Mouse (Mus musculus): Measurements from ENCODE around the gene Wsb2.
"Not testable (repeated sequence)": the region's sequence is repeated elsewhere in the genome, so short reads cannot be mapped to it uniquely, and the experiment has no call there.

Gene Wsb2

GRCm38 (mm10) chr5:117376331-117376761, 19.2 kb downstream of the Wsb2 start:
- in situ Hi-C loops (cut with MboI; ENCODE audit: low pct_unique_long_range_greater_than_20kb in 1 of 2, low sequenced_read_pairs in 2 of 2, unreplicated experiment in 1 of 2): no loop called here

- in situ Hi-C loops (cut with MboI; ENCODE audit: low pct_unique_long_range_greater_than_20kb in 1 of 2, low sequenced_read_pairs in 2 of 2, unreplicated experiment in 1 of 2): not testable (repeated sequence)
These were observed 20.6 kb downstream of the Wsb2 start for GRCm38 (mm10) chr5:117377731-117378130.

- in situ Hi-C loops (cut with MboI; ENCODE audit: low pct_unique_long_range_greater_than_20kb in 1 of 2, low sequenced_read_pairs in 2 of 2, unreplicated experiment in 1 of 2): no loop called here
These were observed 23.1 kb downstream of the Wsb2 start for GRCm38 (mm10) chr5:117380199-117380598.

- in situ Hi-C loops (cut with MboI; ENCODE audit: low pct_unique_long_range_greater_than_20kb in 1 of 2, low sequenced_read_pairs in 2 of 2, unreplicated experiment in 1 of 2): no loop called here
These were observed 24.7 kb downstream of the Wsb2 start for GRCm38 (mm10) chr5:117381785-117382184.

- in situ Hi-C loops (cut with MboI; ENCODE audit: low pct_unique_long_range_greater_than_20kb in 1 of 2, low sequenced_read_pairs in 2 of 2, unreplicated experiment in 1 of 2): no loop called here
These were observed 26.1 kb downstream of the Wsb2 start for GRCm38 (mm10) chr5:117383198-117383597.

GRCm38 (mm10) chr5:117388296-117388751, 31.2 kb downstream of the Wsb2 start:
- in situ Hi-C loops (cut with MboI; ENCODE audit: low pct_unique_long_range_greater_than_20kb in 1 of 2, low sequenced_read_pairs in 2 of 2, unreplicated experiment in 1 of 2): no loop called here

- in situ Hi-C loops (cut with MboI; ENCODE audit: low pct_unique_long_range_greater_than_20kb in 1 of 2, low sequenced_read_pairs in 2 of 2, unreplicated experiment in 1 of 2): no loop called here
These were observed 31.8 kb downstream of the Wsb2 start, which contains the start of gene Rfc5 for GRCm38 (mm10) chr5:117388877-117389276. Gene Rfc5 (minus strand): TSS chr5:117389047.

- in situ Hi-C loops (cut with MboI; ENCODE audit: low pct_unique_long_range_greater_than_20kb in 1 of 2, low sequenced_read_pairs in 2 of 2, unreplicated experiment in 1 of 2): no loop called here
These were observed 33.8 kb downstream of the Wsb2 start for GRCm38 (mm10) chr5:117390895-117391294.

GRCm38 (mm10) chr5:117395834-117396233, 38.7 kb downstream of the Wsb2 start:
- in situ Hi-C loops (cut with MboI; ENCODE audit: low pct_unique_long_range_greater_than_20kb in 1 of 2, low sequenced_read_pairs in 2 of 2, unreplicated experiment in 1 of 2): no loop called here

- in situ Hi-C loops (cut with MboI; ENCODE audit: low pct_unique_long_range_greater_than_20kb in 1 of 2, low sequenced_read_pairs in 2 of 2, unreplicated experiment in 1 of 2): no loop called here
These were observed 39.5 kb downstream of the Wsb2 start for GRCm38 (mm10) chr5:117396596-117397014.

- in situ Hi-C loops (cut with MboI; ENCODE audit: low pct_unique_long_range_greater_than_20kb in 1 of 2, low sequenced_read_pairs in 2 of 2, unreplicated experiment in 1 of 2): no loop called here
These were observed 40.3 kb downstream of the Wsb2 start for GRCm38 (mm10) chr5:117397371-117397770.

GRCm38 (mm10) chr5:117398007-117398550, 41.0 kb downstream of the Wsb2 start:
- in situ Hi-C loops (cut with MboI; ENCODE audit: low pct_unique_long_range_greater_than_20kb in 1 of 2, low sequenced_read_pairs in 2 of 2, unreplicated experiment in 1 of 2): no loop called here

GRCm38 (mm10) chr5:117399281-117399680, 42.2 kb downstream of the Wsb2 start:
- in situ Hi-C loops (cut with MboI; ENCODE audit: low pct_unique_long_range_greater_than_20kb in 1 of 2, low sequenced_read_pairs in 2 of 2, unreplicated experiment in 1 of 2): no loop called here

- in situ Hi-C loops (cut with MboI; ENCODE audit: low pct_unique_long_range_greater_than_20kb in 1 of 2, low sequenced_read_pairs in 2 of 2, unreplicated experiment in 1 of 2): loop anchor here in 1 of 2 experiments (10.0 kb wide), 1 partner anchor 89 kb away; the partner anchor contains the start of gene Vsig10
These were observed 46.5 kb downstream of the Wsb2 start for GRCm38 (mm10) chr5:117403609-117404008.

GRCm38 (mm10) chr5:117404671-117405070, 47.6 kb downstream of the Wsb2 start:
- in situ Hi-C loops (cut with MboI; ENCODE audit: low pct_unique_long_range_greater_than_20kb in 1 of 2, low sequenced_read_pairs in 2 of 2, unreplicated experiment in 1 of 2): loop anchor here (5.0 to 10.0 kb wide), 2 partner anchors 90 to 97 kb away; partner anchors contain the start of gene Vsig10 (in 1 of the 2)

GRCm38 (mm10) chr5:117408216-117408615, 51.1 kb downstream of the Wsb2 start:
- in situ Hi-C loops (cut with MboI; ENCODE audit: low pct_unique_long_range_greater_than_20kb in 1 of 2, low sequenced_read_pairs in 2 of 2, unreplicated experiment in 1 of 2): loop anchor here (5.0 to 10.0 kb wide), 2 partner anchors 93 to 101 kb away; partner anchors contain the start of gene Vsig10 (in 1 of the 2)

GRCm38 (mm10) chr5:117409369-117409768, 52.3 kb downstream of the Wsb2 start:
- in situ Hi-C loops (cut with MboI; ENCODE audit: low pct_unique_long_range_greater_than_20kb in 1 of 2, low sequenced_read_pairs in 2 of 2, unreplicated experiment in 1 of 2): loop anchor here (5.0 to 10.0 kb wide), 2 partner anchors 95 to 102 kb away; partner anchors contain the start of gene Vsig10 (in 1 of the 2)

- in situ Hi-C loops (cut with MboI; ENCODE audit: low pct_unique_long_range_greater_than_20kb in 1 of 2, low sequenced_read_pairs in 2 of 2, unreplicated experiment in 1 of 2): no loop called here
These were observed 56.7 kb downstream of the Wsb2 start, which contains the start of gene Ksr2 for GRCm38 (mm10) chr5:117413507-117414501. Gene Ksr2 (plus strand): TSS chr5:117414000.

- in situ Hi-C loops (cut with MboI; ENCODE audit: low pct_unique_long_range_greater_than_20kb in 1 of 2, low sequenced_read_pairs in 2 of 2, unreplicated experiment in 1 of 2): no loop called here
These were observed 57.5 kb downstream of the Wsb2 start for GRCm38 (mm10) chr5:117414611-117415010.

All from mouse embryonic stem cell (cell line).